Mouse (Mus musculus) embryonic fibroblast, embryonic 13.5 days (primary cell): ENCODE measurements around the gene Hoxd3.

Source experiments
- CTCF ChIP-seq: IDR thresholded peaks from 2 replicates; pipeline ENCODE4 v1.5.1; 2011; ENCODE audit warnings: mild to moderate bottlenecking, control low read depth, low read length, moderate library complexity, borderline replicate concordance; ENCODE audit not compliant: insufficient read depth
- POLR2A ChIP-seq: IDR thresholded peaks from 2 replicates; pipeline ENCODE4 v1.6.1; 2011; ENCODE audit warnings: low read depth, mild to moderate bottlenecking, control low read depth, low read length, moderate library complexity

DNA sequence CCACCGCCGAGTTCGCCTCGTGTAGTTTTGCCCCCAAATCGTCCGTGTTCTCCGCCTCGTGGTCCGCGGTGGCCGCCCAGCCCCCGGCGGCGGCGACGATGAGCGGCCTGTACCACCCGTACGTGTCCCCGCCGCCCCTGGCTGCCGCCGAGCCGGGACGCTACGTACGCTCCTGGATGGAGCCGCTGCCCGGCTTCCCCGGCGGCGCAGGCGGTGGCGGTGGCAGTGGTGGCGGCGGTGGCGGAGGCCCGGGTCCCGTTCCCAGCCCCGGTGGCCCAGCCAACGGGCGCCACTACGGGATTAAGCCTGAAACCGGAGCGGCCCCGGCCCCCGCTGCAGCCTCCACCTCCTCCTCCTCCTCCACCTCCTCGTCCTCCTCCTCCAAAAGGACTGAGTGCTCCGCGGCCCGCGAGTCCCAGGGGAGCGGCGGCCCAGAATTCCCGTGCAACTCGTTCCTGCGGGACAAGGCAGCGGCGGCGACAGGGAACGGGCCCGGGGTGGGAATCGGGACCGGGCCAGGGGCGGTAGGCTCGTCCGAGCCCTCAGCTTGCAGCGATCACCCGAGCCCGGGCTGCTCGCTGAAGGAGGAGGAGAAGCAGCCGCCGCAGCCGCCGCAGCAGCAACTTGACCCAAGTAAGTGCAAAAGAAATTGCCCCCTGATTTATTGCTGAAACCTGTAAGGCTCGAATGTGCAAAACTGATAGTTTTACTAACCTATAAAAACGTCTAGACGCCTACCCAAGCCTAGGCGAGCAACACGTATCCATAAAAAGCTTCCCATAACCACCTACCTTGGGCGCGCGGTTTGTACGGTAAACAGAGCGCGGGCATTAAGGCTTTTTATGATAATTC is 13.3 kb upstream of the Hoxd3 start:
- no peak for TF ChIP-seq POLR2A
- TF ChIP-seq CTCF, result no peak
